Mouse (Mus musculus) heart, adult 2 months (tissue): Measurements from ENCODE around the gene Lmtk2.

Source experiments
- CTCF ChIP-seq: fragments of 200-600 bp; IDR thresholded peaks from 2 replicates; pipeline ENCODE4 v1.8.1; 2022; ENCODE audit warnings: antibody characterized with exemption, mild to moderate bottlenecking, moderate library complexity
- POLR2A ChIP-seq: fragments of 200-500 bp; IDR thresholded peaks from 2 replicates; pipeline ENCODE4 v1.6.1; 2011; ENCODE audit warnings: mild to moderate bottlenecking, low read depth, low read length, control low read depth; ENCODE audit not compliant: insufficient read depth

DNA sequence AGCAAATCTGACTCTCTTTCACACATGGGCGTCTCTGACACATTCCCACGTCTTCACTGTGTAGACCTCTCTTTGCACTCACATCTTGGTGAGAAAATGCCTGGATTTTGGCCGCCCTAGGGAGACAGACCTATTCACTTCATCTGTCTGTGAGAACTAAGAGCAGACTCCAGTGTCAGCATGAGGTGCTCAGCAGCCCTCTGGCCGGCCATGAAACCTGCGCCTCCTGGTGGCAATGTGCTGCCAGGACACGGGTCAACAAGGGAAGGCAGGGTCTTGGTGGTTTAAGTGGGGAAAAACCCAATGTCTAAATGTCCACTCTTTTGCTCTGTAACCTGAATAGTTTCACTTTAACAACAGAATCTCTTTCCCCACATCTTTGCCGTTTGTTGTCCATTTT, 114.2 kb downstream of the Lmtk2 start:
- TF ChIP-seq POLR2A = no peak
- peak; percentile 89 for TF ChIP-seq CTCF
